Mouse (Mus musculus) CH12.LX (cell line): Measurements from ENCODE around the gene Myh9. TPM values are rescaled to one million over a fixed set of nuclear protein-coding genes. Genes with fewer than 3 reads are reported as not detected.

ENCODE experiments used
- DNase-seq: peaks from one replicate; pipeline ENCODE4 v3.0.0-alpha.2; 2013; ENCODE audit errors: extremely low read depth
- H3K27ac ChIP-seq: 2 replicates; pipeline ENCODE4 v1.5.1; 2012; ENCODE audit warnings: low read depth, mild to moderate bottlenecking, control low read depth, moderate library complexity; ENCODE audit not compliant: insufficient read depth
- H3K27me3 ChIP-seq: replicated peaks from 2 replicates; pipeline ENCODE3; 2012; ENCODE audit warnings: inconsistent platforms
- H3K36me3 ChIP-seq, 2 experiments: replicated peaks in 1 of 2; 2 replicates each; pipeline versions ENCODE3 to v1.6.1; 2012; ENCODE audit warnings: inconsistent platforms in 1 of 2, low read length in 1 of 2, mild to moderate bottlenecking in 1 of 2, mixed read lengths in 1 of 2, moderate library complexity in 1 of 2; ENCODE audit not compliant: control insufficient read depth in 1 of 2, insufficient read depth in 1 of 2
- H3K4me1 ChIP-seq, 2 experiments: 2 replicates each; pipeline ENCODE4 v1.6.1; 2012; ENCODE audit warnings: inconsistent platforms in 1 of 2, moderate library complexity in 1 of 2; ENCODE audit not compliant: insufficient read depth in 2 of 2, control insufficient read depth in 1 of 2
- H3K4me2 ChIP-seq: 2 replicates; pipeline ENCODE4 v1.6.1; 2012; ENCODE audit warnings: low read depth, mild to moderate bottlenecking, control low read depth; ENCODE audit not compliant: poor library complexity, insufficient read depth, severe bottlenecking
- H3K4me3 ChIP-seq, 3 experiments: fragments of 150-350 bp in 1 of 3; sonication (generic) in 1 of 3; replicated peaks in 1 of 3; 2 replicates each; pipeline versions ENCODE3 to v1.5.1; 2011 to 2012; ENCODE audit warnings: low read depth in 2 of 3, low read length in 2 of 3, mild to moderate bottlenecking in 2 of 3, moderate library complexity in 2 of 3, control low read depth in 1 of 3, improper control_type of control experiment in 1 of 3, inconsistent platforms in 1 of 3, mixed read lengths in 1 of 3; ENCODE audit not compliant: poor library complexity in 1 of 3
- H3K79me2 ChIP-seq: replicated peaks from 2 replicates; pipeline ENCODE4 v1.6.1; 2012; ENCODE audit warnings: mild to moderate bottlenecking, moderate library complexity; ENCODE audit not compliant: control insufficient read depth, poor library complexity, insufficient read depth, severe bottlenecking; ENCODE audit errors: extremely low read depth
- H3K9ac ChIP-seq: 2 replicates; pipeline ENCODE4 v1.6.1; 2012; ENCODE audit warnings: low read depth, mild to moderate bottlenecking, control low read depth, moderate library complexity; ENCODE audit not compliant: insufficient read depth
- H3K9me3 ChIP-seq: replicated peaks from 2 replicates; pipeline ENCODE3; 2012; ENCODE audit warnings: low read length, inconsistent platforms, mixed read lengths
- BHLHE40 ChIP-seq: IDR thresholded peaks from 2 replicates; pipeline ENCODE4 v1.6.1; 2011; ENCODE audit warnings: mild to moderate bottlenecking, low read depth, low read length, improper control_type of control experiment
- CHD1 ChIP-seq: IDR thresholded peaks from 2 replicates; pipeline ENCODE4 v1.6.1; 2012; ENCODE audit warnings: low read depth, low read length, improper control_type of control experiment, inconsistent platforms
- CHD2 ChIP-seq: IDR thresholded peaks from 2 replicates; pipeline ENCODE4 v1.6.1; 2011; ENCODE audit warnings: low read length, improper control_type of control experiment
- E2F4 ChIP-seq: IDR thresholded peaks from 2 replicates; pipeline ENCODE4 v1.6.1; 2011; ENCODE audit warnings: low read depth, low read length, improper control_type of control experiment; ENCODE audit not compliant: insufficient replicate concordance
- ELF1 ChIP-seq: IDR thresholded peaks from 2 replicates; pipeline ENCODE4 v1.6.1; 2014; ENCODE audit warnings: low read depth, mild to moderate bottlenecking, inconsistent platforms, low read length, improper control_type of control experiment
- EP300 ChIP-seq: IDR thresholded peaks from 2 replicates; pipeline ENCODE4 v1.6.1; 2011; ENCODE audit warnings: low read length, improper control_type of control experiment
- ETS1 ChIP-seq: conservative IDR thresholded peaks from 2 replicates; pipeline ENCODE4 v1.6.1; 2012; ENCODE audit warnings: low read depth, mild to moderate bottlenecking, inconsistent platforms, low read length, improper control_type of control experiment, moderate library complexity
- GABPA ChIP-seq: IDR thresholded peaks from 2 replicates; pipeline ENCODE4 v1.6.1; 2012; ENCODE audit warnings: low read depth, low read length, improper control_type of control experiment, inconsistent platforms; ENCODE audit not compliant: insufficient replicate concordance
- HCFC1 ChIP-seq: IDR thresholded peaks from 2 replicates; pipeline ENCODE4 v1.6.1; 2012; ENCODE audit warnings: low read depth, mild to moderate bottlenecking, inconsistent platforms, low read length, improper control_type of control experiment
- IRF4 ChIP-seq: IDR thresholded peaks from 2 replicates; pipeline ENCODE4 v1.6.1; 2014; ENCODE audit warnings: low read depth, mild to moderate bottlenecking, inconsistent platforms, low read length, improper control_type of control experiment
- JUN ChIP-seq: IDR thresholded peaks from 2 replicates; pipeline ENCODE4 v1.6.1; 2011; ENCODE audit warnings: low read depth, mild to moderate bottlenecking, low read length, improper control_type of control experiment, moderate library complexity; ENCODE audit not compliant: insufficient read depth
- JUND ChIP-seq: conservative IDR thresholded peaks from 2 replicates; pipeline ENCODE4 v1.6.1; 2011; ENCODE audit warnings: low read depth, low read length, improper control_type of control experiment
- MAX ChIP-seq: IDR thresholded peaks from 2 replicates; pipeline ENCODE4 v1.6.1; 2011; ENCODE audit warnings: low read length, improper control_type of control experiment
- MAZ ChIP-seq: IDR thresholded peaks from 2 replicates; pipeline ENCODE4 v1.6.1; 2012; ENCODE audit warnings: low read depth, mild to moderate bottlenecking, inconsistent platforms, low read length, improper control_type of control experiment, moderate library complexity
- MXI1 ChIP-seq: IDR thresholded peaks from 2 replicates; pipeline ENCODE4 v1.6.1; 2011; ENCODE audit warnings: mild to moderate bottlenecking, low read depth, low read length, improper control_type of control experiment
- MYC ChIP-seq: IDR thresholded peaks from 2 replicates; pipeline ENCODE4 v1.6.1; 2011; ENCODE audit warnings: low read depth, mild to moderate bottlenecking, improper control_type of control experiment, low read length
- NELFE ChIP-seq: IDR thresholded peaks from 2 replicates; pipeline ENCODE4 v1.6.1; 2011; ENCODE audit warnings: low read depth, low read length, improper control_type of control experiment
- PAX5 ChIP-seq: IDR thresholded peaks from 2 replicates; pipeline ENCODE4 v1.6.1; 2012; ENCODE audit warnings: low read length, inconsistent platforms, mixed read lengths
- RAD21 ChIP-seq: IDR thresholded peaks from 2 replicates; pipeline ENCODE4 v1.6.1; 2011; ENCODE audit warnings: low read depth, mild to moderate bottlenecking, low read length, improper control_type of control experiment, moderate library complexity
- RCOR1 ChIP-seq: conservative IDR thresholded peaks from 2 replicates; pipeline ENCODE4 v1.6.1; 2012; ENCODE audit warnings: low read depth, mild to moderate bottlenecking, inconsistent platforms, low read length, improper control_type of control experiment
- SIN3A ChIP-seq: IDR thresholded peaks from 2 replicates; pipeline ENCODE4 v1.6.1; 2012; ENCODE audit warnings: low read length, improper control_type of control experiment, inconsistent platforms
- SMC3 ChIP-seq: IDR thresholded peaks from 2 replicates; pipeline ENCODE4 v1.6.1; 2011; ENCODE audit warnings: low read depth, low read length, improper control_type of control experiment
- TBP ChIP-seq: conservative IDR thresholded peaks from 2 replicates; pipeline ENCODE4 v1.6.1; 2011; ENCODE audit warnings: low read depth, low read length, improper control_type of control experiment
- TCF12 ChIP-seq: IDR thresholded peaks from 2 replicates; pipeline ENCODE4 v1.6.1; 2014; ENCODE audit warnings: low read depth, mild to moderate bottlenecking, inconsistent platforms, low read length, improper control_type of control experiment
- UBTF ChIP-seq: IDR thresholded peaks from 2 replicates; pipeline ENCODE4 v1.6.1; 2012; ENCODE audit warnings: low read depth, mild to moderate bottlenecking, inconsistent platforms, low read length, improper control_type of control experiment, moderate library complexity
- USF2 ChIP-seq: conservative IDR thresholded peaks from 2 replicates; pipeline ENCODE4 v1.6.1; 2011; ENCODE audit warnings: low read depth, low read length, improper control_type of control experiment
- ZC3H11A ChIP-seq: IDR thresholded peaks from 2 replicates; pipeline ENCODE4 v1.6.1; 2012; ENCODE audit warnings: low read depth, mild to moderate bottlenecking, inconsistent platforms, low read length, improper control_type of control experiment
- ZKSCAN1 ChIP-seq: IDR thresholded peaks from 2 replicates; pipeline ENCODE4 v1.6.1; 2012; ENCODE audit warnings: low read depth, inconsistent platforms, low read length, improper control_type of control experiment, borderline replicate concordance
- ZMIZ1 ChIP-seq: IDR thresholded peaks from 2 replicates; pipeline ENCODE4 v1.6.1; 2012; ENCODE audit warnings: low read depth, mild to moderate bottlenecking, inconsistent platforms, low read length, improper control_type of control experiment
- ZNF384 ChIP-seq: IDR thresholded peaks from 2 replicates; pipeline ENCODE4 v1.6.1; 2012; ENCODE audit warnings: low read depth, low read length, improper control_type of control experiment, inconsistent platforms
- dilution Hi-C: fragments of 300-500 bp; cut with MboI; formaldehyde crosslinking; loops from 2 replicates; pipeline ENCODE4 v1.14.3; 2020; ENCODE audit warnings: low sequenced_read_pairs; ENCODE audit not compliant: extremely low pct_unique_long_range_greater_than_20kb, extremely low pct_ligation_motif_present
- in situ Hi-C: fragments of 300-500 bp; cut with MboI; formaldehyde crosslinking; loops from 3 replicates; pipeline ENCODE4 v1.14.3; 2019; ENCODE audit warnings: low sequenced_read_pairs, low pct_ligation_motif_present, low pct_unique_long_range_greater_than_20kb, mixed read lengths
- polyA plus RNA-seq: library from polyadenylated mRNA; unstranded; fragments of >175 nt; gene quantifications from 2 replicates; pipeline ENCODE4 v1.2.1, GENCODE M21; 2012; ENCODE audit warnings: low read depth; ENCODE audit not compliant: insufficient read length
- total RNA-seq, 2 experiments: library from RNA; depleted of rRNA; stranded (reverse); fragments of 300-350 nt in 1 of 2; fragments of >200 nt in 1 of 2; gene quantifications; 2 replicates each; pipeline ENCODE4 v1.2.3; 2012 to 2014

The Myh9 gene
- total and polyA plus RNA-seq, 3 experiments, result 43.8 to 165 (median 146) TPM

DNA sequence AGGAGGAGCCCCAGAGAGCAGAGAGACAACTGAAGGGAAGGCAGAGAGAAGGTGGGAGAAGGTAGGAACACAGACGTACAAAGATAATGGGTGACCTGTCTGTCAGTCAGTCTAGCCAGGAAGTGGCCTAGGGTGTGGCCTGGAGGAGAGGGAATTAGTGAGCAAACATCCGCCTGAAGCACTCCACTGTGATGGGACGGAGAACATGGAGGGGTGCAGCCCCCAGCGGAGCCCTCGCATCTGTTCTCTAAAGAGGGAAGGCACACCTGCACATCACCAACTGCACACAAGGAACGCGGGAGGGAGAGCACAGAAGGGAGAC is 34.8 kb downstream of the Myh9 start:
- TF ChIP-seq MAX, result 0 out of 2 replicates have a peak, but pooled peaks have one; percentile 20
- TF ChIP-seq CHD1, result no peak
- 0 out of 2 replicates have a peak, but pooled peaks have one; percentile 25 for TF ChIP-seq MYC
- TF ChIP-seq JUN, result no peak
- no peak for TF ChIP-seq ZC3H11A
- peak; percentile 61 for TF ChIP-seq ELF1
- TF ChIP-seq CHD2, result 0 out of 2 replicates have a peak, but pooled peaks have one; percentile 16
- peak; percentile 43; the same call in 1 of the 2 replicates for TF ChIP-seq MXI1
- 0 out of 2 replicates have a peak, but pooled peaks have one; percentile 22 for TF ChIP-seq SIN3A
- TF ChIP-seq E2F4, result no peak
- TF ChIP-seq TCF12, result 0 out of 2 replicates have a peak, but pooled peaks have one; percentile 42
- Histone ChIP-seq H3K4me3 (no peak overlapping the region), H3K27ac (peak overlapping the region; percentile 74), H3K4me2 (no peak overlapping the region), H3K4me1 (peaks cover 47 to 99% of the 10 kb centered on the region in 2 experiments), H3K36me3 (peaks cover 85 to 94% of the 10 kb centered on the region in 2 experiments), H3K9me3 (no peaks in the 10 kb centered on the region), H3K79me2 (peaks cover 90% of the 10 kb centered on the region), H3K9ac (no peak overlapping the region), H3K27me3 (no peaks in the 10 kb centered on the region)
- dilution Hi-C loops (no loop called here), in situ Hi-C loops (no loop called here)
- DNase-seq, result no peak

DNA sequence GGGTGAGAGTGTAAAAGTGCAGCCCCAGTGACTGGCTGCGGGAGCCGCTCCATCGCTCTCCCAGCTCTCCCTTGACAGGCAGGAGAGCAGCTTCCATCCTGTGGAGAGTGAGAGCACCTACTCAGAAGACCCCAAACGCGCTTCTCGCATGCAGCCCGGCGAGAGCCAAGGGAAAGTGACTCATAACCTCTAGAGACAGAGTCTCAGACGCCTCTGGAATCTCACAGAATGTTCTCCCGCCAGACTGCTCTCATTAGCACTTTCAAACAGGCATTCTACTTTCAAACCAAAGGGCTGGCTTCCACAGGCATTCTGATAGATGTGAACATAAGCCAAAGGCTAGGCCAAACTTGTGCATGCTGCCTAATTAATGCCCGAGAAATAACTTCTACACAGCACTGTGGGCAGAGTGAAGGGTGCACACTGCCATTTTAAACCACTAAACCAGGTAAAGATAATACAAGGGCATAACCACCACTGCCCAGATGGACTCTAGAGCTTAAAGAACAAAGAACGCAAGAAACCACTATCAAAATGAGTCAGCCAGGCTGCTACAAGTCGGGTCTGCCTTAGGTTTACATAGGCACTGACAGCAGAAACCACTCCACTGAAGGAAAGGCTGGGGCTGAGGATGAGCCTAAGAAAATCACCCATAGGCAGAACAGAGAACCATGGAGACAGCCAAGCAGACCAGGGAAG is 35.3 kb downstream of the Myh9 start:
- H3K27ac ChIP-seq, result peak overlapping the region; percentile 74
- in situ Hi-C loops (no loop called here), dilution Hi-C loops (no loop called here)
- H3K9ac ChIP-seq, result no peak overlapping the region
- H3K36me3 ChIP-seq, result peaks cover 87 to 94% of the 10 kb centered on the region in 2 experiments
- H3K4me3 ChIP-seq, result no peak overlapping the region
- DNase-seq, result no peak
- H3K4me1 ChIP-seq, result peaks cover 47 to 99% of the 10 kb centered on the region in 2 experiments
- no peak overlapping the region for H3K4me2 ChIP-seq
- H3K79me2 ChIP-seq, result peaks cover 88% of the 10 kb centered on the region
- H3K27me3 ChIP-seq, result no peaks in the 10 kb centered on the region
- H3K9me3 ChIP-seq, result no peaks in the 10 kb centered on the region
- TF ChIP-seq TBP (no peak), SMC3 (no peak), UBTF (no peak), PAX5 (no peak), MAZ (0 out of 2 replicates have a peak, but pooled peaks have one; percentile 41), ETS1 (no peak), MXI1 (peak; percentile 47; the same call in 1 of the 2 replicates), IRF4 (peak; percentile 88), GABPA (no peak), JUN (no peak; the same call in 1 of the 2 replicates), TCF12 (no peak), NELFE (no peak), ZC3H11A (no peak), RAD21 (no peak), MAX (no peak), ZNF384 (no peak), HCFC1 (no peak), ZMIZ1 (no peak), BHLHE40 (no peak), RCOR1 (no peak), USF2 (no peak), JUND (peak; percentile 81), ZKSCAN1 (no peak), CHD1 (no peak), MYC (no peak), EP300 (0 out of 2 replicates have a peak, but pooled peaks have one; percentile 16), E2F4 (no peak)
